Comparison of ENCODE assay signal across 7 mouse cellular contexts in the genomic region with DNA sequence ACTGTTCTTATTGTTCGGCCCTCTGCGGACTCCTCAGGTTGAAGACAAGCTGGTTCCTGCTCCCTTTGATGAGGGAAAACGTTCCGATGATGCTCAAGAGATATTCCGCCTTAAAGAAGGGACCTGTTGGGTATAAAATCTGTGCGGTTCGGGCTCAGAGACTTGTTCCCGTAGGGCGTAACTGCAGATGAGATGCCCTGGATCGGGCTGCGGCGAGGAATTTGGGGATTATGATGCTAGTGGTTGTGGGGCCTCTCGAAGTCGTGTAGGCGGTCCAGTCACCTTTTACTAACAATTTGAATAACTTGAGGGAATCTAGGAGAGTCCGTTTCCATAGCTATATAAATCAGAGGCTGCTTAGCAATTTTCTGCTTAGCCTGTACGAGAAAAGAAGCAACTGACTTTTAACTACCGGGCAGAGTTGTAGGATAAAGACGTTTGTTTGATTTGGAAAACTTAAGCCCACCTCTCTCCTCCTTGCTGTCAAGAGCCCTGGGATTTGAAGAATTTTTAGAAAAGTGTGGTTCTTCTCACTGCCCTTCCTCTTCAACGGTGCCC. TPM values are rescaled to one million over a fixed set of nuclear protein-coding genes. Genes with fewer than 3 reads are reported as not detected.
DNase-seq lines count a peak whose midpoint lies in the region; ATAC-seq and TF ChIP-seq lines count a peak whose summit lies in the region.

Gene Stx3 (minus strand): TSS at position 261 of the 558 bp plus-strand sequence.

- peak within 1 kb of the TSS; percentile 84 for H3K4me3 ChIP-seq in layer of hippocampus, adult 2 months
- H3K4me3 ChIP-seq in bone marrow, adult 2 months (replicated peaks; ENCODE audit: control insufficient read depth, low read depth, low read length), result peak within 1 kb of the TSS; percentile 65
- peak within 1 kb of the TSS; percentile 69 for H3K4me3 ChIP-seq in forebrain, embryonic 12.5 days (replicated peaks)

- H3K4me2 ChIP-seq in forebrain, embryonic 12.5 days, result peak within 1 kb of the TSS; percentile 97

- H3K4me1 ChIP-seq in bone marrow, adult 2 months (ENCODE audit: control insufficient read depth, insufficient read depth, low read length), result no peaks in the 10 kb centered on the region; the same call in 1 of the 2 replicates
- H3K4me1 ChIP-seq in forebrain, embryonic 12.5 days, result peaks cover 19% of the 10 kb centered on the region

- peak within 1 kb of the TSS; percentile 94 for H3K27ac ChIP-seq in layer of hippocampus, adult 2 months
- peak within 1 kb of the TSS; percentile 71 for H3K27ac ChIP-seq in bone marrow, adult 2 months (ENCODE audit: control insufficient read depth, insufficient read depth, low read depth, low read length, poor library complexity)
- no peak within 1 kb of the TSS for H3K27ac ChIP-seq in forebrain, embryonic 12.5 days

- intact Hi-C loops in left cerebral cortex, postnatal 14 days (cut with DNase I), result loop anchor here (2.0 kb wide), 2 partner anchors 42 to 94 kb away; partner anchors contain the start of gene Patl1

- no peak; the same call in 1 of the 2 replicates for ATAC-seq in forebrain, embryonic 12.5 days (ENCODE audit: low FRiP score)

- H3K36me3 ChIP-seq in forebrain, embryonic 12.5 days (replicated peaks), result no peaks in the 10 kb centered on the region

- no peak for DNase-seq in layer of hippocampus, adult 2 months (ENCODE audit: low spot score in 2 of 2)
- no peak for DNase-seq in layer of hippocampus, adult 9-10 months (ENCODE audit: low spot score)
- DNase-seq in left cerebral cortex, postnatal 14 days (ENCODE audit: low spot score in 2 of 2), result peak in 1 of 2 experiments; percentile 13
- peak; percentile 45 for DNase-seq in naive thymus-derived CD4-positive, alpha-beta T cell, adult 2 months (ENCODE audit: low read depth)
- DNase-seq in urinary bladder, postnatal 4 days (ENCODE audit: low spot score in 2 of 2), result no peak

- H3K9me3 ChIP-seq in forebrain, embryonic 12.5 days, result no peaks in the 10 kb centered on the region

- H3K9ac ChIP-seq in forebrain, embryonic 12.5 days, result peak within 1 kb of the TSS; percentile 65

- no peak for TF ChIP-seq CTCF in layer of hippocampus, adult 2 months (conservative IDR thresholded peaks at IDR 0.05)
- no peak for TF ChIP-seq CTCF in bone marrow, adult 2 months (IDR thresholded peaks at IDR 0.05; ENCODE audit: control insufficient read depth, insufficient read depth, low read length)

- 1% methylated on average over 20 of the region's 20 CpGs for WGBS in bone marrow, adult 2 months
- under 1% methylated on average over 20 of the region's 20 CpGs for WGBS in forebrain, embryonic 12.5 days

- TF ChIP-seq POLR2A in bone marrow, adult 2 months (IDR thresholded peaks at IDR 0.05; ENCODE audit: borderline replicate concordance, control insufficient read depth, low read depth, low read length), result no peak

- H3K27me3 ChIP-seq in forebrain, embryonic 12.5 days, result peaks cover 48% of the 10 kb centered on the region

RNA-seq across cellular contexts. Expression of gene Stx3, which starts in this region (rescaled TPM):
- 10 to 100 TPM; 30.6 to 39.3 TPM for total RNA-seq in layer of hippocampus, adult 2 months (2021)
- 4.7 and 7.3 TPM in 2 replicates for polyA plus RNA-seq in bone marrow, adult 2 months (2011; ENCODE audit: insufficient read depth, insufficient read length, low replicate concordance, missing spikeins)
- 7.5 and 8.1 TPM in 2 replicates for polyA plus RNA-seq in forebrain, embryonic 12.5 days (2016; fragmentation: Nextera tagmentation; extraction: Ambion mirVana)
- total RNA-seq in left cerebral cortex, postnatal 14 days (2021), result 10 to 100 TPM; 18.0 to 20.0 TPM
